Mouse (Mus musculus): ENCODE results near the gene Med24.

Gene Med24

DNA sequence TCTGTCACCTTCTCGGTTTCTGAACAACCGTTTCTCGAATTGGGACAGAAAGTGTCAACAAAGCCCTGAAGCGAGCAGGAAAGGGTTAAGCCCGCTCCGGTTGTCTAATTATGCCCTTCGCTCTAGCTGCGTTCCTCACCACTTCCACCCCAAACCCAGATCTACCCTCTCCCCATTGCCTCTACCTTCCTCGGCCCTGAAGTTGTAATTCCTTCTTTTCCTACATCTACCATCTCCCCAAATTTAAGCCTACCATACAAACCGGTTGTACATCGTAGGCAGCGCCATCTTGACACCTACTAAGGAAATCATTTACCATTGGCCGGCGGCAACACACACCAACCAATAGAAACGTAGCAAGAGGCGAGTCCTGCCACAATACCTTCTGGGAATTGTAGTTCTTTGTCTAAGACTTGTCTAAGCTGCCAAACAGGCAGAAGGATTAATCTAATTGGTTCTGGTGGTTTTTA lies at the start of gene Med24:
Med24 (minus strand) TSS at position 317 of the 470 bp plus-strand sequence.
- peak; percentile 97 for DNase-seq (ENCODE audit: low read depth, low spot score)

DNA sequence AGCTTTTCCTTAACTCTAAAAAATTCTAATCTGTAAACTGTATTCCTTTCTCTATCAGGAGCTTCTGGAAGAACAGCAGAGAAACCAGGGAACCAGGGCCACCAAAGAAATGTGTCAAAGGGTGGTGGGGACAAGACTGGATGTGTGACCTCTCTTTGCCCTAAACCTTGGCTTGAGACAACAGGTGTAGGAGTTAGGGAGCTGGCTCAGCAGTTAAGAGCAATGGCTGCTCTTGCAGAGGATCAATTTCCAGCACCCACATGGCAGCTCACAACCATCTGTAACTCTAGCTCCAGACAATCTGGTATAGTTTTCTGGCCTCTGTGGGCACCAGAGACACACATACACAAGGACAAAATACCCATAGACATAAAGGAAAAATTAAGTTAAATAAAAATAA lies 48.7 kb upstream of the Med24 start:
- no peak for DNase-seq (ENCODE audit: low read depth, low spot score)

DNA sequence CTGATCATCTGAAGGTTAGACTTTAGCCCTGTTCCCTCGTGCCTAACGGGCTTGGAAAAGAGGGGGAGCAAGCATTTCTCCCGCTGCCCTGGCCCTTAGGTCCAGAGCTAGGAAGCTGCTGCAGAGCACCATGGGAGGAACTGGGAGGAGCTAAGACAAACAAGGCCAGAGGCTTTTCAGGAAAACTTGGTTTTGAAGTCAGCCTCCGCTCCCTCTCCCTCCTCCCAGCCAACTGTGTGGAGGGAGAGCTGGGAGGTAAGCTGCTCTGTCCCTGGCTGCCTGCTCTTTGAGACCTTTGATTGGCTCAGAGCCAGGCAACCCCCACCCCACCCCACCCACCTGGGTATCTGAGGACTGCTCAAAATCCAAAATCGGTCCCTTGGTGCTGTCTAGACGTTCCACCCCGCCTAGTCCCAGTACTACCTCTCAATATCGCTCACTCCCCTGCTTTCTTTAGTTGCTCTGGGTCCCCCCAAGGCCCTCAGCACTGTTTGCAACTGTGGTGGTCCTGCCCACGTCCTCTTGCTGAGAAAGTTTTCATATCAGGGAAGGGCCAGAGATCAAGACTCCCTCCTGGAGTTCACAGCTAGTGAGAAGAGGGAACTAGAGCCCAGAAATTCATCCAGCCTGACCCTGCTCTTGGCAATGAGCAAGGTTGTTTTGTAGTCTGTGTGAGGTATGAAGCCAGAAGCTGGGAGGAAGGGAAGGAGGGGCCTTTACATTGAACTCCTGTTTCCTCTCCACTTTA lies 47.8 kb upstream of the Med24 start:
- peak; percentile 67 for DNase-seq (ENCODE audit: low read depth, low spot score)

DNA sequence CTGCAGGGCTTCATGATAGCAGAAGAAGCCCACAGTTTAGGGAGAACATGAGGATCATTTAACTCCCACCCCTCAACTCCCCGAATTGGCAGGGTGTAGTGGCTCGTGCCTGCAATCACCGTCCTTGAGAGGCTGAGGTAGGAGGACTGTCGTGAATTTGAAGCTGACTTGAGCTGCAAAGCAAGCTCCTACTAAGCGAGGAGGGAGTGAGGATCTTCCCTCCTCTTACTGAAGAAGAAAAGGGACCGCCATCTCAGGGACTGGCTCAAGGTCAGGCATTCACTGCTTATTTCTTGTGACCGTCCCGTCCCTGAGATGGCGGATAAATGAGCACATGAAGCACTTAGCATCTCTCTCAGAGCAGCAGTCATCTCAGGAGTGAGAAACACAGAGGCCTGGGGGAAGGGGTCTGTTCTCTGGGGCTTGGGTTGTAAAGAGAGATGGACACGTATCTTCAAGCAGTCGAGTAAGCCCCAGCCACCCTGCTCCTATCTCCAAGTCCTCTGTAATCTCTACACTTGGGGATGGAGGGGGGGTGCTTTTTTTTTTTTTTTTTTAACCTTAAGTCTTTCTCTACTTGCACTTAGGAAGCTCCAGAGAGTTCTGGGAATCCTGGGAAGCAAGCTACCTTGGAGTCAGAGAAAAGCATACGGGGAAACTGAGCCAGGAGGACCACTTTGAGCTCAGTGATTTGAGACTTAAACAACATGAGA lies 47.0 kb upstream of the Med24 start:
- DNase-seq (ENCODE audit: low read depth, low spot score) = no peak

DNA sequence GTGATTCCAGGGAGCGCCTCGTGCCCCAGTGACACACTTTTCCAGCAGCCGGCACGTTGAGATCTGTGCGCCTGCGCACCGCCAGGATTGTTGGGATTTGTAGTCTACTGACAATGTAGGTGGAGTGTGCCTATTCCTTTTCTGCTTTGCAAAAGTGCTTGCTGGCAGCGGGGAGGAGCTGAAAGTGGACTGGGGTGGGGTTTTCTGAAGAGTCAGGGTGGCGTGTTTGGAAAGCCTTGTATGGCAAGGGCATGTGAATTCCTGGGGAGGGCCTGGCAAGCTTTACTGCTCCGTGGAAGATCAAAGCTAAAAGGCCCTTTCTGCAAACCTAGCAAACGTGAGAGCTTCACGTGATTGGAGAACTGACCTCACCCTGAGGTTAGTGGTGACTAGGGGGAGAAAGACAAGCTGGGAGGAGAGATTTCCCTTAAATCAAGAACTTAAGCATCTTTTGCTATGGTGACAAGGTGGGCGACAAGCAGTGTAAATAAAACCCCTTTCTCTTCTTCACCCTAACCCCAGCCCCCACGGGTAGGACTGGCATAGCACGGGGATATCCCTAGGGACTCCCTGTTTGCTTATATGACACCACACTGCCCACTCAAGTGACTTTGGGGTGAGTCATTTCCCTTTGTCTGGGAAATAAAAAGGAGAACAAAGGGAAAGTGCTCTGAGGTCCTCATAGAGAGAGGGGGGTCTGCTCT lies 46.3 kb upstream of the Med24 start:
- peak; percentile 100 for DNase-seq (ENCODE audit: low read depth, low spot score)

DNA sequence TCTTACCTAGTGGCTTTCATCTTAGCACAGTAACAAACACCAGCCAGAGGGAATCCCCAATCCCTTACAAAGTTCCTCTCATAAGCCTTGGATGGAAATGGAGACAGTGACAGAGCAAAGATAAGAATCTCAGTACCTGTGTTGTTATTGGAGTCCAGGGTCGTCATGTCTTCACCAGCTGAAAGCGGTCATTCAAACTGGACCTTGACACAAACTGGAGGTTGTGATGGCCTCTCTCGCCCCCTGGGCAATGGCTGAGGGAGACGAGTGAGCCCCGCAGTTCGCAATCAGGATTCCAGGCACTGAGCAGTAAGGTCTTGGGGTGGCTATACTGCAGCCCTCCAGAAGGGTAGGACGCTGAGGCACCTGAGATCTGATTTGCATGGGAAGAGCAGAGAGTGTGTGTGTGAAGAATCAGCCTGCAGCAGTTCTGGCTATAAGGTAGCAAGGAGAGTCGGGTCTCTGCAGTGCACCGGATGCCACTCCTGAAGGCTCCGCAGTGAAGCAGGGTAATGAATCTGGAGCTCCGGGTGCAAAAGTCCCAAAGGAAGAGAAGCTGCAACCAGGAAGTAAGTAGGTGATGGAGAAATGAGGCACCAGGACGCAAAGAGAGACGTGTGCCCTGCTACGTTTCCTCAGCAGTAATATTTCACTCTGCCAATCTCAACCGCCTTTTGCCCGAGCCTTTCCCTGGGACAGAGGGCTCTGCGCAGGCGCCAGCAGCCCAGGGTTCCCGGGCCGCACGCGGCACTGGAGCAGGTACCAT lies 45.5 kb upstream of the Med24 start, which contains the start of gene Nr1d1:
Nr1d1 (minus strand) TSS at position 752 of the 766 bp plus-strand sequence.
- DNase-seq (ENCODE audit: low read depth, low spot score) = no peak

DNA sequence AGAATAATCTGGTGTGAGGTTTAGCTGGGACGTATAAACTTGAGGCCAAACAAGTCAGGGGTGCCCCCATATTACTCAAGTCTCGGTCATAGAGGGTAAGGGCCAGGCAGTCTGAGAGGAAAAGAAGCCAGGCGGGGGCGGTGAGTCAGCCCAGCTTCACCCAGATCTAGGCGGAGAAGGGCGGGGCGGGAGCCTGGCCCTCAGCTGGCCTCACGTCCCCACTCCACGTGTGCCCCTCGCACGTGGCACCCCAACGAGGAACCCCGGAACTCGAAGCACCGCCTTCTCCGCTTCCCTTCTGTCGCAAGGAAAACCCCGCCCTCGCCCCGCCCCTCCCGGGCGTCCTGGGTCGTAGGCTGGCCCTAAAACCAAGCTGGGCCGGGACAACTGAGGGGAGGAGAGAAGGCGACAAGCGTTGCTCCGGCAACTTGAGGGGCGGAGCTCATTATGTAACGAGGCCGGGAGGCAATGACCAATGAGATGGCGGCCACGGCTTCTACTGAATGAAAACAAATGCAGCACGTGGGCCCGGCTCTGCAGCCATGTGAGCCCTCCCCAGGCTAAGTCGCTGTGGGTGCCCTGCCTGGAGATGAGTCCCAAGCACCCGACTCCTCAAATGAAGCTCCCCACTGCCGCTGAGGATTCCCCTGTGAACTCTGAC lies 44.5 kb upstream of the Med24 start:
- peak; percentile 100 for DNase-seq (ENCODE audit: low read depth, low spot score)

DNA sequence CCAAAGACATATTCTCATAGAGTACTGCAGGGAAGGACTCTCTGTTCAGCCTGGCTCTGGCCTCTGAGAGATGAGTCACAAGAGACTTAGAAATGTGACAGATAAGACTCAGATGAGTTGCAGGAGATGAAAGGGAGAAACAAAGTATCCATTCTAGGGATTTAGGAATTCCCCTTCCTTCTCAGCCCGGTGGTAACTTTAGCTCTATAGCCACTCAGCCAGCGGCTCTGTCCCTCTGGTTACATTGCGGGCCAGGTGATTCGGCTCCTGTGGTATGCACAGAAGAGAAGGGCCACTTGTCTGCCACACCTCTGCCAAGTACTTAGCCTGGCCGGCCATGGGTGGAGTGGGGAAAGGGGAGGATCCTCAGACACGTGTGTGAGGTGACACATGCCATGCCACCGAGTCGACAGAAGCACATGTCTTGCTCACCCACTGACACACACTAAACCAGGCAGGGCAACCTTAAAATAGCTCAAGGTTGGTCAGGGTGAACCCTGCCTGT lies 43.5 kb upstream of the Med24 start:
- DNase-seq (ENCODE audit: low read depth, low spot score) = peak; percentile 90

DNA sequence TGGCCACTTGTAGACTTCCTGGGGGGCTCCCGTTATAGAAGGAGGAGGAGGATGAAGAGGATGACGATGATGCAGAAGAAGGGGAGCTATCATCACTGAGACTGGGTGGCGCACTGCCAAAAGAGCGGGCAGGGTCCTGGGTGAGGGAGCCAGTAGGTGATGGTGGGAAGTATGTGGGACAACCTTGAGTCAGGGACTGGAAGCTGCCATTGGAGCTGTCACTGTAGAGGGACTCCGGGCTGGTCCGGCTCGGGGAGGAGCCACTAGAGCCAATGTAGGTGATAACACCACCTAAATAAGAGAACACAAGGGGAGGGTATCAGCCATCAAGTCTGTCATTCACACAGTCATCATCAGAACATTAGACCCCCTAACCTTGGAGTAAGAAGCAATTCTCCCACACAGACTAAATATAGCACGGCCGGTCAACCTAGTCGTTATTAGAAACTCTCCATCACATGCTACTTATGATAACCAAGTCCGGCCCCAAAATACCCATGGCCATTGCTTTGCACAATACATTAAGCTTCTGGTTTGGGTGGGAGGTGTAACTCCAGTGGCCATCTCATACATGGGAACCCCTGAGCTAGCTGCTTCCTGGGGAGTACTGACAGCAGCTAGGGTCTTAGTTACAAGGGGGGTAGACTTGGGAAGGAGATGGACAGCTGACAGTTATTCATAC lies 42.8 kb upstream of the Med24 start:
- no peak for DNase-seq (ENCODE audit: low read depth, low spot score)

DNA sequence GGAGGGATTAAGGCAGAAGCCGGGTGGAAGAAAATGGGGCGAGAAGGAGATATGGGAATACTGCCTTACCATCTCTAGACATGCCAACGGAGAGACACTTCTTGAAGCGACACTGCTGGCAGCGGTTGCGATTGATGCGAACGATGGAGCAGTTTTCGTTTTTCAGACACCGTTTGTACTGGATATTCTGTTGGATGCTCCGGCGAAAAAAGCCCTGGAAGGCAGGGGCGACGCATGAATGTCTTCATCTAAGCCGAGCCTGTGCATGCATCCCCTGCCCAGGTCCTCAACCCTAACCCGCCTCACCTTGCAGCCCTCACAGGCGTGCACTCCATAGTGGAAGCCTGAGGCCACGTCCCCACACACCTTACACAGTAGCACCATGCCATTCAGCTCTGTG lies 41.9 kb upstream of the Med24 start:
- no peak for DNase-seq (ENCODE audit: low read depth, low spot score)

DNA sequence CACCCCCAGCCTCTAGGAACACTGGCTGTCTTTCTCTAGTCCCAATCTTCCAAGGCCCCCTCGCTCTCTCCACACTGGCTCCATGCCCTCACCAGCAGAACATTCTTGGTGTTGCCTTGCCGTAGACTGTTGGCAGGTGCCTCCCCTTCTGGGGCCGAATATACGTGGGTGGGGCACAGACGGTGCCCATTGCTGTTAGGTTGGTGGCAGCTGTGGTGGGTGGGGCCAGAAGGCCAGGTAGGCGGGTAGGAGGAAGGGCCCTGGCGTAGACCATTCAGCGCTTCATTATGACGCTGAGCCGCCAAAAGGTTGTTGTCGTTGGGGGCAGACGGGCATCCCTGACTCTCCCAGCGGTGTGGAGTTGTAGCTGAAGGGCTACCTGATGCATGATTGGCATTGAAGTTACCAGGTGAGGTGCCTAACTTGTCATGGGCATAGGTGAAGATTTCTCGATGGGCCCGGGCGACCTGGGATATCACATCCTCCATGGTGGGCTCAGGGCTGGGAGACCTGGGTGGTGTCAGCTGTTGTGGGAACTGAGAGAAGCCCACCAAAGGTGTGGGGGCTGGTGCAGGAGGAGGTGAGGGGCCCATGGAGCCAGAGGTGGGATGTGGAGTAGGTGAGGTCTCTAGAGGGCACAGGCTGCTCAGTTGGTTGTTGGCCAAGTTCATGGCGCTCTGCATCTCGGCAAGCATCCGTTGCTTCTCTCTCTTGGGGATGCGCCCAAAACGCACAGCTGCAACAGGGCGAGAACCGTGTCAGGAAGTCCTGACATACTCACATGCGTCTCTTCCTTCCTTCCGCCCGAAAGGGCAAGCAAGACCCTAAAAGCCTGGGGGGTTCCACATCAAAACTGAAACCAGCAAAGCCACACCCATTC lies 41.1 kb upstream of the Med24 start:
- DNase-seq (ENCODE audit: low read depth, low spot score) = no peak

DNA sequence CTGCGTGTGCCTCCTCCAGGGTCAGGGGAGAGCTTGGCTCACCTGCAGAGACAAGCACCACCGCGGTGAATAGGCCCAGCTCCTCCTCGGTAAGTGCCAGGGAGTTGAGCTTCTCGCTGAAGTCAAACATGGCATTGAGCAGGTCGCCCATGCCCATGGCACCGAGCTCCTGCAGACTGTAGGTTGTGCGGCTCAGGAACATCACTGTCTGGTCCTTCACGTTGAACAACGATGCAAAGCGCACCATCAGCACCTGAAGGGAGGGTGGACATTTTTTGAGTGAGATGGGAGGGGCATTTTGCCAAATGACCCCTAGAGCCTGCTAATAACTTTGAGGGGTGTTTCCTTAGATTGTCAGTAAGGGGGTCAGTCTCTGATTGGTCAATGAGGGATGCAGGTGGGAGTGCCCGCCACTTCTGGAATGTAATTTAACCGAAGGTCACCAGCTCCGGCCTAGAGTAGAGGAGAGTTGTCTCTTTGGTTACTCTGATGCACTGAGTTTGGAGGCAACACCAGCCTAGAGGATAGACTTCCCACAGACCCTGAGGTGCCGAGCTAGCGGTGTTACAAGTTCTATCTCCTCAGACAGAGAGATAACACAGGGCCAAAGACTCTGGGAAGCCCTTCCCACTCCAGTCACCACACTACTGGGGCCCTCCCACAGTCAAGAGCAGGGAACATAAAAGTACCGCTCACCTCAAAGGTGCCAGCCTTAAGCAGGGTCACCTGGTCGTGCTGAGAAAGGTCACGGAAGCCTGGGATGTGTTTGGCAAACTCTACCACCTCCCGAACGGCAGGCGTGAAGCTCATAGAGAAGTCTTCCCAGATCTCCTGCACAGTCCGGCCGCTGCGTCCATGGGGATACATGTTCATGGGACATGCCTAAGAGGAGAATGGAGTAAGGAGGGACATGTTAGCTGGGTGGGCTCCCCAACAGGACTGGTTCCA lies 40.0 kb upstream of the Med24 start:
- no peak for DNase-seq (ENCODE audit: low read depth, low spot score)

DNA sequence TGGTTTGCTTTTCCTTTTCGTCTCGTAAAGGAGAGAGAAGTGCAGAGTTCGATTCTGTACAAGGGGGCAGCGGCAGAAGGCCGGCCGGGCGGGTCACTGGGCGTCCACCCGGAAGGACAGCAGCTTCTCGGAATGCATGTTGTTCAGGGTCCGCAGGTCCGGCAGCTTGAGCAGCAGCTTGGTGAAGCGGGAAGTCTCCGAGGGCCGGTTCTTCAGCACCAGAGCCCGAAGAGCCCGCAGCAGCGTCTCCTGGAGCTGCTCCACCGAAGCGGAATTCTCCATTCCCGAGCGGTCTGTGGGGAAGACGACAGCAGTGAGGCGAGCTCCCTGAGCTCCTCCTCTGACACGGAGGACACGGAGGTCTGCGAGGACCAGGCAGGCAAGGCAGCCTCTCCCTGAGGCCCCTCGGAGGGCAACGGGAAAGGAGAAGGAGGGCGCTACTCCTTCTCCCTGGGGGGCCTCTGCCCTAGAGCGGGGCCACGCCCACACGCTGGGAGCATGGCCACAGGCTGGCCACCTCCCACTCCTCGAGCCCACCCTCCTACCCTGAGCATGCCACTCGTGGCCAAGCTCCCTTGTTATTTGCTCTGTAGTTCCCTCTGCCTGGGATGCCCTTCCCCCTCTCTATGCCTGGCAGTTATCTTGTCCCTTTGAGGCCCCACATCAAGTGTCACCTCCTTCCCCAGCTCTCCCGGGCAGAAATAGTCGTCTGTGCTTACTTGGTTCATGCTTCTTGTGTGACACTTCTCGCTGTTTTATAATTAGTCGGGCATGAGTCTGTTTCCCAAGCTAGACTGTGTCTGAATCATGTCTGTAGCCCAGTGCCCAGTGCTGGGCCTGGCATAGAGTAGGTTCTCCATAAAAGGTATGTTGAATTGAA lies 39.1 kb upstream of the Med24 start:
- no peak for DNase-seq (ENCODE audit: low read depth, low spot score)

DNA sequence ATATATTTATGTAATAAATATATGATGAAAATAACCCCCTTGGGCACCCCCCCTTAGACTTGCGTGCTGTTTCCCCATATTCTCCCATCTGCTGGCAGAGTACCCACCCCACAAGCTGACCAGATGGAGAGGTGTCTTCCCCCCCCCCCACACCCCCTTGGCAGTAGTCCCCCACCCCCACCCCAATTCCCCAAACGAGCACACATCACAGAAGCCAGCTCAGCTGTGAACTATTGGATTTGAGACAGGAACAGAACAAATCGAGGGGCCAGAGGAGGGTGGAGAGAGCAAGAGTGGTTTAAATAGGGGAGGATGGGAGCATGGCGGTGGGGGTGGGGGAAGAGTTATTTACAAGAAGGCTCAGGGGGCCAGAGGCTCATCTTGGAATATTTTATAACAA lies 38.5 kb upstream of the Med24 start:
- DNase-seq (ENCODE audit: low read depth, low spot score) = no peak

DNA sequence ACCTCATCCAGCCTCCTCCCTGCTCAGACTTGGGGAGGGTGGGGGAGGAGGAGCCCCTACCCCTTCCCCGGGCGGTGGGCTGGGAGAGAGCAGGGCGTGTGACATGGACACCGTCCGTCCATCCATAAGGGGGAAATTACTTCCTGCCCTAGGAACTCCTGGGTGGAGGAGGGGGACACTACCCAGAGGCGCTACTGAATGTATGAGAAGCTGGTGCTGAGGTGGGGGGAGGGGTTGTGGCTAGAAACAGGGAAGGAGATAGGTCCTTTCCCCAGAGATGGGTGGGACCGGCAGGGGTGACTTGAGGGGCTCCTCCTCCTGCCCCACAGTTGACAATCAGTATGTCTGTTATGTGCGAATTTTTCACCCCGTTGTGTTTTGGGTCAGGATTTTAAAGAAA lies 38.0 kb upstream of the Med24 start:
- no peak for DNase-seq (ENCODE audit: low read depth, low spot score)

DNA sequence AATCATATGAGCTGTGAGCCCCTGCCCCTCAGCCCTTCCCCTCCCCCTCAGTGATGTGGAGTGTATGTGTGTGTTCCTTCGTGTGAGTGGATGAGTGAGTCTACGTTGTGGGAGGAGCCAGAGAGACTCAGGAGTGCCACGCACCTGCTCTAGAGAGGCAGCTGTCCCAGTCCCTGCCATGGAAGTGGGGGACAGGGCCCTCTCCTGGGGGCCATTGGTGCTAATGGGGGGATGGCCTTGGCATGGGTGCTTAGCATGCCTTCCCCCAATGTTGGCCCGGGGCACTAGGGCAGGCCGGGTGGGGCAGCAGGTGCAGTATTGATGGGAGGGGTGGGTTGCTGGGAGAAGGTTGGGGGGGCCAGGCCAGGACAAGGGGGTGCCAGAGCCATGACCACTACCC lies 37.6 kb upstream of the Med24 start:
- no peak for DNase-seq (ENCODE audit: low read depth, low spot score)

DNA sequence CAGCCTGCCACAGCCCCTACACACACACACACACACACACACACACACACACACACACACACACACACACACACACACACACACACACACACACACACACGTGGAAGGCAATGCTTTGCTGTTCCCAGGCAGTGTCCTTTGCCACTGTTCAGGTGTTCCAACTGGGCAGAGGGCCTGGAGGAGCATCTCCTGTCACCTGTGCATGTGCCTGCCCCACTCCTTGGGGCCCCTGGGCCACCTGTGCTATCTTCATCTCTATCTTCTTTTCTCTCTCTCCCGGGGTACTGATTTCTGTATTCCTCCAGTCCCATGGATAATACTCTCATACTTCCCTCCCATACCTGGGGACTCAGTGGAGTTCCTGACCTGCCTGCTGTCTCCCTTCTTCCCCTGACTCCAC lies 37.1 kb upstream of the Med24 start:
- no peak for DNase-seq (ENCODE audit: low read depth, low spot score)
